Mouse (Mus musculus): Measurements from ENCODE around the gene Tcn2.
"Not testable (repeated sequence)": the region's sequence is repeated elsewhere in the genome, so short reads cannot be mapped to it uniquely, and the experiment has no call there.

DNA sequence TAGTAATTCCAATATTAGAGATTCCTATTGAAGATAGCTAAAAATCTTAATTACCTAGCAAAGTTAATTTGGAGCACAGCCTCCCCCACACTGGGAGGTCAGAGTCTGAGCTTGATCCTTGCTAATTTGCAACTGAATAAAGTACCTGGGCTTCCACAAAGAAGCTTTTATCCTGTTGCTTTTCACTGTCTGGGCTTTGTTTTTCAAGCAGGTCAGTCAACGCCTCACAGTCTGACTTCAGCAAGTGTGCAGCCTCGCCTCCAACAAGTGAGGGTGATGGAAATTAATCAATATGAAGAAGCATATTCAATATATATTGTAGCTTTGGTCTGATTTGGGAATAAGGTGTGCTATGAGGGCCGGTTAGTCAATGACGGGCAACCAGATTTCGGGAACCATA is 22.9 kb upstream of the Tcn2 start:
- TF ChIP-seq E2F4 (IDR thresholded peaks at IDR 0.05; ENCODE audit: insufficient read depth); MYOG (IDR thresholded peaks at IDR 0.05; ENCODE audit: control insufficient read depth in 1 of 3, insufficient read depth in 1 of 3, insufficient read length in 2 of 3, low read depth in 2 of 3); USF1 (IDR thresholded peaks at IDR 0.05; ENCODE audit: low read depth): not testable (repeated sequence)
